Mouse (Mus musculus) embryonic facial prominence, embryonic 10.5 days (tissue): Measurements from ENCODE around the gene C730034F03Rik. TPM values are rescaled to one million over a fixed set of nuclear protein-coding genes. Genes with fewer than 3 reads are reported as not detected.

Experiments
- polyA plus RNA-seq: library from polyadenylated mRNA; unstranded; fragments of >200 nt; fragmentation: Nextera tagmentation; extraction: Ambion mirVana; gene quantifications from 2 replicates; pipeline ENCODE4 v1.2.1, GENCODE M21; 2016

The C730034F03Rik gene
- polyA plus RNA-seq, 1 experiment from 2014 or later, result 4.2 TPM

Other genes with a start within 250 kb of the C730034F03Rik start
- gene Plxnb2, start 248.8 kb upstream of the C730034F03Rik start, polyA plus RNA-seq, result 146 and 152 TPM in 2 replicates
- gene Dennd6b, start 233.1 kb upstream of the C730034F03Rik start, polyA plus RNA-seq, result 26.1 and 29.1 TPM in 2 replicates
- gene Ppp6r2, start 218.0 kb upstream of the C730034F03Rik start, polyA plus RNA-seq, result 23.8 and 26.8 TPM in 2 replicates
- gene Sbf1, start 114.3 kb upstream of the C730034F03Rik start, polyA plus RNA-seq, result 80.6 and 85.5 TPM in 2 replicates
- 0.30 and 0.34 TPM in 2 replicates for gene Adm2, start 106.9 kb upstream of the C730034F03Rik start, polyA plus RNA-seq
- not detected in 2 replicates for gene Miox, start 95.2 kb upstream of the C730034F03Rik start, polyA plus RNA-seq
- 49.1 and 52.2 TPM in 2 replicates for gene Lmf2, start 73.9 kb upstream of the C730034F03Rik start, polyA plus RNA-seq
- gene Ncaph2, start 73.9 kb upstream of the C730034F03Rik start, polyA plus RNA-seq, result 180 and 188 TPM in 2 replicates
- 5.3 and 8.5 TPM in 2 replicates for gene Sco2, start 55.7 kb upstream of the C730034F03Rik start, polyA plus RNA-seq
- 0.98 and 1.5 TPM in 2 replicates for gene Tymp, start 52.5 kb upstream of the C730034F03Rik start, polyA plus RNA-seq
- gene Odf3b, start 50.3 kb upstream of the C730034F03Rik start, polyA plus RNA-seq, result 0.40 and 0.57 TPM in 2 replicates
- gene Klhdc7b, start 44.7 kb upstream of the C730034F03Rik start, polyA plus RNA-seq, result not detected in 2 replicates
- not detected in 2 replicates for gene Syce3, start 19.1 kb upstream of the C730034F03Rik start, polyA plus RNA-seq
- 0.66 and 1.1 TPM in 2 replicates for gene Cpt1b, start 3.7 kb upstream of the C730034F03Rik start, polyA plus RNA-seq
- gene Gm44502, start 107 bp downstream of the C730034F03Rik start, polyA plus RNA-seq, result not detected in 2 replicates
- 42.5 and 43.5 TPM in 2 replicates for gene Chkb, start 319 bp downstream of the C730034F03Rik start, polyA plus RNA-seq
- 9.2 and 9.7 TPM in 2 replicates for gene Mapk8ip2, start 24.3 kb downstream of the C730034F03Rik start, polyA plus RNA-seq
- gene Arsa, start 47.8 kb downstream of the C730034F03Rik start, polyA plus RNA-seq, result 11.2 and 11.5 TPM in 2 replicates
- gene Shank3, start 70.0 kb downstream of the C730034F03Rik start, polyA plus RNA-seq, result 1.3 and 2.4 TPM in 2 replicates
- 0.18 TPM in 1 of 2 replicates, not detected in the other for gene Acr, start 138.7 kb downstream of the C730034F03Rik start, polyA plus RNA-seq
- 70.3 and 74.6 TPM in 2 replicates for gene Rabl2, start 162.3 kb downstream of the C730034F03Rik start, polyA plus RNA-seq